Mouse (Mus musculus) liver, embryonic 12.5 days (tissue): Measurements from ENCODE around the gene Fam216a. TPM values are rescaled to one million over a fixed set of nuclear protein-coding genes. Genes with fewer than 3 reads are reported as not detected.
"Not testable (repeated sequence)": the region's sequence is repeated elsewhere in the genome, so short reads cannot be mapped to it uniquely, and the experiment has no call there.

ENCODE experiments used
- ATAC-seq: fragments of 200-750 bp; cut with Nextera tagmentation; 2 replicates; pipeline ENCODE4 v1.8.0; 2017; ENCODE audit warnings: moderate number of reproducible peaks, mild to moderate bottlenecking, moderate library complexity
- H3K27ac ChIP-seq: fragments of 300-500 bp; sonication (generic); 2 replicates; pipeline ENCODE4 v1.5.1; 2016; ENCODE audit warnings: mild to moderate bottlenecking
- H3K27me3 ChIP-seq: fragments of 300-500 bp; sonication (generic); replicated peaks from 2 replicates; pipeline ENCODE4 v1.6.1; 2016; ENCODE audit warnings: mild to moderate bottlenecking, moderate library complexity
- H3K36me3 ChIP-seq: fragments of 300-500 bp; sonication (generic); 2 replicates; pipeline ENCODE4 v1.6.1; 2016; ENCODE audit warnings: mild to moderate bottlenecking, moderate library complexity
- H3K4me1 ChIP-seq: fragments of 300-500 bp; sonication (generic); 2 replicates; pipeline ENCODE4 v1.6.1; 2016
- H3K4me2 ChIP-seq: fragments of 300-500 bp; sonication (generic); 2 replicates; pipeline ENCODE4 v1.6.1; 2016; ENCODE audit warnings: mild to moderate bottlenecking, moderate library complexity
- H3K4me3 ChIP-seq: fragments of 300-500 bp; sonication (generic); 2 replicates; pipeline ENCODE4 v1.5.1; 2016; ENCODE audit warnings: mild to moderate bottlenecking, moderate library complexity
- H3K9ac ChIP-seq: fragments of 300-500 bp; sonication (generic); 2 replicates; pipeline ENCODE4 v1.6.1; 2016; ENCODE audit warnings: mild to moderate bottlenecking, moderate library complexity
- H3K9me3 ChIP-seq: fragments of 300-500 bp; sonication (generic); replicated peaks from 2 replicates; pipeline ENCODE4 v1.6.1; 2016; ENCODE audit warnings: mild to moderate bottlenecking, moderate library complexity
- WGBS: fragments of 180-500 bp; shearing (Covaris S2); methylation state at CpG from one replicate; pipeline ENCODE4 v1.1.7; 2016; ENCODE audit not compliant: insufficient replicate concordance; 5-methylcytosine and 5-hydroxymethylcytosine counted together
- polyA plus RNA-seq: library from polyadenylated mRNA; unstranded; fragments of >200 nt; fragmentation: Nextera tagmentation; extraction: Ambion mirVana; gene quantifications from 2 replicates; pipeline ENCODE4 v1.2.1, GENCODE M21; 2016

Fam216a gene
- 29.6 and 31.6 TPM in 2 replicates for polyA plus RNA-seq

- peaks cover 60% of the 10 kb centered on the region for H3K36me3 ChIP-seq
- peak within 1 kb of the TSS; percentile 97 for H3K27ac ChIP-seq
- no peaks in the 10 kb centered on the region for H3K9me3 ChIP-seq
- peak; percentile 94 for ATAC-seq
- H3K9ac ChIP-seq = peak within 1 kb of the TSS; percentile 85
- H3K27me3 ChIP-seq = no peaks in the 10 kb centered on the region
- peak within 1 kb of the TSS; percentile 87 for H3K4me2 ChIP-seq
- WGBS = under 1% methylated on average over 53 of the region's 53 CpGs
- H3K4me1 ChIP-seq = peaks cover 27% of the 10 kb centered on the region
- H3K4me3 ChIP-seq = peak within 1 kb of the TSS; percentile 93
Observed at GRCm38 (mm10) chr5:122372192-122372769, at the start of gene Fam216a. Gene Fam216a, minus strand, starts transcription at chr5:122372364.

- Histone ChIP-seq H3K27ac (peak within 1 kb of the TSS; percentile 77), H3K36me3 (peaks cover 6% of the 10 kb centered on the region; the same call in 1 of the 2 replicates), H3K27me3 (no peaks in the 10 kb centered on the region), H3K9ac (peak within 1 kb of the TSS; percentile 89), H3K9me3 (no peaks in the 10 kb centered on the region), H3K4me1 (peaks cover 34% of the 10 kb centered on the region), H3K4me3 (peak within 1 kb of the TSS; percentile 94), H3K4me2 (peak within 1 kb of the TSS; percentile 85)
- ATAC-seq = peak; percentile 7; the same call in 1 of the 2 replicates
- WGBS = 16% methylated on average over 17 of the region's 17 CpGs
Observed at GRCm38 (mm10) chr5:122421271-122422068, 49.3 kb upstream of the Fam216a start, which contains the start of gene Anapc7. Gene Anapc7, plus strand, starts transcription at chr5:122421693.

GRCm38 (mm10) chr5:122420676-122421075 is 48.5 kb upstream of the Fam216a start:
- H3K27me3 ChIP-seq, ATAC-seq, H3K9me3 ChIP-seq, H3K36me3 ChIP-seq, H3K27ac ChIP-seq, H3K9ac ChIP-seq: not testable (repeated sequence)
- WGBS = 47% methylated on average over 4 of the region's 4 CpGs
- peak overlapping the region; percentile 94; the same call in 1 of the 2 replicates for H3K4me3 ChIP-seq
- H3K4me1 ChIP-seq = peaks cover 34% of the 10 kb centered on the region
- H3K4me2 ChIP-seq = peak overlapping the region; percentile 85

GRCm38 (mm10) chr5:122415465-122415864 is 43.3 kb upstream of the Fam216a start:
- Histone ChIP-seq H3K27me3 (no peaks in the 10 kb centered on the region), H3K9ac (no peak overlapping the region), H3K9me3 (no peaks in the 10 kb centered on the region), H3K4me1 (peaks cover 9% of the 10 kb centered on the region), H3K4me2 (no peak overlapping the region), H3K4me3 (no peak overlapping the region), H3K36me3 (peaks cover 2% of the 10 kb centered on the region; the same call in 1 of the 2 replicates), H3K27ac (no peak overlapping the region)
- no peak for ATAC-seq
- 66% methylated on average over 12 of the region's 12 CpGs for WGBS

GRCm38 (mm10) chr5:122414351-122414750 is 42.2 kb upstream of the Fam216a start:
- Histone ChIP-seq H3K9ac (no peak overlapping the region), H3K4me1 (0 out of 2 replicates have a peak, but pooled peaks cover 6% of the 10 kb centered on the region), H3K27ac (no peak overlapping the region), H3K9me3 (no peaks in the 10 kb centered on the region), H3K4me2 (no peak overlapping the region), H3K4me3 (no peak overlapping the region), H3K36me3 (peaks cover 13% of the 10 kb centered on the region), H3K27me3 (no peaks in the 10 kb centered on the region)
- WGBS = 83% methylated on average over 5 of the region's 5 CpGs
- no peak for ATAC-seq

- 54% methylated on average over 6 of the region's 6 CpGs for WGBS
- no peak overlapping the region for H3K27ac ChIP-seq
- no peak overlapping the region for H3K4me3 ChIP-seq
- H3K4me2 ChIP-seq = no peak overlapping the region
- 0 out of 2 replicates have a peak, but pooled peaks cover 6% of the 10 kb centered on the region for H3K4me1 ChIP-seq
- H3K27me3 ChIP-seq = no peaks in the 10 kb centered on the region
- H3K9ac ChIP-seq = no peak overlapping the region
- ATAC-seq = no peak
- H3K36me3 ChIP-seq = peaks cover 14% of the 10 kb centered on the region
- H3K9me3 ChIP-seq = no peaks in the 10 kb centered on the region
Observed at GRCm38 (mm10) chr5:122412826-122413225, 40.7 kb upstream of the Fam216a start.

- ATAC-seq = no peak
- H3K36me3 ChIP-seq = peaks cover 22% of the 10 kb centered on the region
- H3K27me3 ChIP-seq = no peaks in the 10 kb centered on the region
- no peak overlapping the region for H3K4me2 ChIP-seq
- no peak overlapping the region for H3K27ac ChIP-seq
- no peaks in the 10 kb centered on the region for H3K9me3 ChIP-seq
- H3K9ac ChIP-seq = no peak overlapping the region
- H3K4me3 ChIP-seq = no peak overlapping the region
- 69% methylated on average over 5 of the region's 5 CpGs for WGBS
- H3K4me1 ChIP-seq = 0 out of 2 replicates have a peak, but pooled peaks cover 6% of the 10 kb centered on the region
Observed at GRCm38 (mm10) chr5:122411892-122412291, 39.7 kb upstream of the Fam216a start.

GRCm38 (mm10) chr5:122409692-122410645 is 37.8 kb upstream of the Fam216a start:
- no peak overlapping the region for H3K4me3 ChIP-seq
- 0 out of 2 replicates have a peak, but pooled peaks cover 6% of the 10 kb centered on the region for H3K4me1 ChIP-seq
- H3K4me2 ChIP-seq = no peak overlapping the region
- no peaks in the 10 kb centered on the region for H3K27me3 ChIP-seq
- 0 out of 2 replicates have a peak, but pooled peaks cover 4% of the 10 kb centered on the region for H3K9me3 ChIP-seq
- WGBS = 84% methylated on average over 19 of the region's 19 CpGs
- no peak overlapping the region for H3K9ac ChIP-seq
- H3K27ac ChIP-seq = no peak overlapping the region
- peaks cover 42% of the 10 kb centered on the region for H3K36me3 ChIP-seq
- ATAC-seq = no peak

GRCm38 (mm10) chr5:122405537-122405936 is 33.4 kb upstream of the Fam216a start:
- WGBS = 86% methylated on average over 10 of the region's 10 CpGs
- no peak for ATAC-seq
- H3K36me3 ChIP-seq = peaks cover 85% of the 10 kb centered on the region

GRCm38 (mm10) chr5:122403362-122403761 is 31.2 kb upstream of the Fam216a start:
- H3K9ac ChIP-seq = no peak overlapping the region
- ATAC-seq = no peak
- peaks cover 6% of the 10 kb centered on the region for H3K4me1 ChIP-seq
- H3K27me3 ChIP-seq = no peaks in the 10 kb centered on the region
- H3K27ac ChIP-seq = no peak overlapping the region
- WGBS = 93% methylated on average over 12 of the region's 12 CpGs
- H3K4me3 ChIP-seq = no peak overlapping the region
- peaks cover 93% of the 10 kb centered on the region for H3K36me3 ChIP-seq
- H3K4me2 ChIP-seq = no peak overlapping the region
- H3K9me3 ChIP-seq = 0 out of 2 replicates have a peak, but pooled peaks cover 4% of the 10 kb centered on the region

More at GRCm38 (mm10) chr5:122405537-122405936, 33.4 kb upstream of the Fam216a start:
- Histone ChIP-seq H3K4me3 (no peak overlapping the region), H3K27ac (no peak overlapping the region), H3K4me1 (peaks cover 6% of the 10 kb centered on the region), H3K27me3 (no peaks in the 10 kb centered on the region), H3K9me3 (0 out of 2 replicates have a peak, but pooled peaks cover 4% of the 10 kb centered on the region), H3K9ac (no peak overlapping the region), H3K4me2 (no peak overlapping the region)

GRCm38 (mm10) chr5:122402772-122403171 is 30.6 kb upstream of the Fam216a start:
- Histone ChIP-seq H3K9ac (no peak overlapping the region), H3K4me3 (no peak overlapping the region), H3K4me2 (no peak overlapping the region), H3K36me3 (peaks cover 98% of the 10 kb centered on the region), H3K27me3 (no peaks in the 10 kb centered on the region), H3K9me3 (0 out of 2 replicates have a peak, but pooled peaks cover 4% of the 10 kb centered on the region), H3K27ac (no peak overlapping the region), H3K4me1 (peaks cover 9% of the 10 kb centered on the region)
- 77% methylated on average over 5 of the region's 5 CpGs for WGBS
- ATAC-seq = no peak
